Mouse (Mus musculus): ENCODE data around the gene AU040320. TPM values are rescaled to one million over a fixed set of nuclear protein-coding genes. Genes with fewer than 3 reads are reported as not detected.

The AU040320 gene
- total and polyA plus RNA-seq, 3 experiments: 3.0 to 17.0 (median 15.2) TPM

DNA sequence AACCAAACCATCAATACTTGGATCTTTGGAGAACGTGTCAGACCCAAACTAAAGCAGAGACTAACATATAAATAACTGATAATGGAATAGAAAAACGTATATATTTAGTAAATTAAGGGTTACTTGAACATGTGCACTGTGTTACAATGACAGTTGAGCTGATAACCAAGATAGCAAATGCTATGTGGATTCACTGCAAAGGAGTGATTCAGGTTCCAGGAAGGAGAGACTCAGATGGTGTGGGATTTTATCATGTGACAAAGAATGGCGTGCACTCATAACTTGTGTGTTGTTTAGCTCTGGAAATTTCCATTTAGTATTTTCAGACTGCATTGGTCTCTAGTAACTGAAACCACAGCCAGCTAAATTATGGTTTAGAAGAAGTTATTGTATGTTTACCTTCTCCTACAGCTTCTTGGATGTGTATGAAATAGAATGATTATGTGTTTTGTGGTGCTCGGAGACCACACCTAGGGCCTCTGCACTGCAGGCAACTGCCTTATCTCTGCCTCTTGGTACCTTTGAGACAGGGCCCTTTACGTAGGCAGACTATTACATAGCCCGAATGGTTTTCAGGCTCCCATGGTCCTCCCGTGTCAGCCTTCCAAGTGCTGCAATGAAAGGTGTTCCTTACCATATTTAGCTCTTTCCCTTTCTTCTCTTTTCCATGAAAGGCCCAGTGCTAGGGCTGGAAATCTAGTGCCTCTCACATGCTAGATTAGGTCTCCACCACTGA, 53.5 kb downstream of the AU040320 start:
- H3K4me2 ChIP-seq (ENCODE audit: insufficient read depth, low read depth, poor library complexity, severe bottlenecking): no peak overlapping the region
- in situ Hi-C loops (cut with MboI; ENCODE audit: low pct_ligation_motif_present, low pct_unique_long_range_greater_than_20kb, low sequenced_read_pairs): no loop called here
- peaks cover 4 to 8% of the 10 kb centered on the region in 2 experiments for H3K4me1 ChIP-seq (ENCODE audit: control insufficient read depth in 1 of 2, insufficient read depth in 2 of 2)
- peaks cover 2% of the 10 kb centered on the region for H3K9me3 ChIP-seq (replicated peaks; ENCODE audit: low read length)
- DNase-seq (ENCODE audit: extremely low read depth): no peak
- no peak overlapping the region for H3K9ac ChIP-seq (ENCODE audit: insufficient read depth, low read depth)
- H3K27ac ChIP-seq (ENCODE audit: insufficient read depth, low read depth): no peak overlapping the region
- H3K79me2 ChIP-seq (replicated peaks; ENCODE audit: control insufficient read depth, extremely low read depth, insufficient read depth, poor library complexity, severe bottlenecking): no peaks in the 10 kb centered on the region
- no peak overlapping the region for H3K4me3 ChIP-seq (replicated peaks in 1 of 3; ENCODE audit: low read depth in 2 of 3, low read length in 2 of 3, poor library complexity in 1 of 3)
- no peaks in the 10 kb centered on the region for H3K27me3 ChIP-seq (replicated peaks)
- dilution Hi-C loops (cut with MboI; ENCODE audit: extremely low pct_ligation_motif_present, extremely low pct_unique_long_range_greater_than_20kb, low sequenced_read_pairs): no loop called here
- peaks cover 2 to 62% of the 10 kb centered on the region in 2 experiments for H3K36me3 ChIP-seq (replicated peaks in 1 of 2; ENCODE audit: control insufficient read depth in 1 of 2, insufficient read depth in 1 of 2, low read length in 1 of 2)
- no peak for TF ChIP-seq ETS1 (conservative IDR thresholded peaks at IDR 0.05; ENCODE audit: low read depth, low read length)
- no peak for TF ChIP-seq BHLHE40 (IDR thresholded peaks at IDR 0.05; ENCODE audit: low read depth, low read length)
- no peak for TF ChIP-seq RCOR1 (conservative IDR thresholded peaks at IDR 0.05; ENCODE audit: low read depth, low read length)
- TF ChIP-seq TCF12 (IDR thresholded peaks at IDR 0.05; ENCODE audit: low read depth, low read length): no peak
- TF ChIP-seq SMC3 (IDR thresholded peaks at IDR 0.05; ENCODE audit: low read depth, low read length): no peak
- TF ChIP-seq MAZ (IDR thresholded peaks at IDR 0.05; ENCODE audit: low read depth, low read length): no peak
- TF ChIP-seq CHD1 (IDR thresholded peaks at IDR 0.05; ENCODE audit: low read depth, low read length): no peak
- no peak for TF ChIP-seq POLR2AphosphoS2 (IDR thresholded peaks at IDR 0.05; ENCODE audit: low read depth, low read length)
- TF ChIP-seq JUND (conservative IDR thresholded peaks at IDR 0.05; ENCODE audit: low read depth, low read length): no peak
- TF ChIP-seq NRF1 (IDR thresholded peaks at IDR 0.05; ENCODE audit: low read depth, low read length): no peak
- TF ChIP-seq RAD21 (IDR thresholded peaks at IDR 0.05; ENCODE audit: low read depth, low read length): no peak
- TF ChIP-seq ZC3H11A (IDR thresholded peaks at IDR 0.05; ENCODE audit: low read depth, low read length): no peak
- TF ChIP-seq ZNF384 (IDR thresholded peaks at IDR 0.05; ENCODE audit: low read depth, low read length): no peak
- no peak for TF ChIP-seq MAFK (IDR thresholded peaks at IDR 0.05; ENCODE audit: insufficient replicate concordance, low read length)
- no peak for TF ChIP-seq CHD2 (IDR thresholded peaks at IDR 0.05; ENCODE audit: low read length)
- no peak for TF ChIP-seq GABPA (IDR thresholded peaks at IDR 0.05; ENCODE audit: insufficient replicate concordance, low read depth, low read length)
- TF ChIP-seq ELF1 (IDR thresholded peaks at IDR 0.05; ENCODE audit: low read depth, low read length): no peak
- no peak for TF ChIP-seq IRF4 (IDR thresholded peaks at IDR 0.05; ENCODE audit: low read depth, low read length)
- TF ChIP-seq MXI1 (IDR thresholded peaks at IDR 0.05; ENCODE audit: low read depth, low read length): no peak
- no peak for TF ChIP-seq USF2 (conservative IDR thresholded peaks at IDR 0.05; ENCODE audit: low read depth, low read length)

DNA sequence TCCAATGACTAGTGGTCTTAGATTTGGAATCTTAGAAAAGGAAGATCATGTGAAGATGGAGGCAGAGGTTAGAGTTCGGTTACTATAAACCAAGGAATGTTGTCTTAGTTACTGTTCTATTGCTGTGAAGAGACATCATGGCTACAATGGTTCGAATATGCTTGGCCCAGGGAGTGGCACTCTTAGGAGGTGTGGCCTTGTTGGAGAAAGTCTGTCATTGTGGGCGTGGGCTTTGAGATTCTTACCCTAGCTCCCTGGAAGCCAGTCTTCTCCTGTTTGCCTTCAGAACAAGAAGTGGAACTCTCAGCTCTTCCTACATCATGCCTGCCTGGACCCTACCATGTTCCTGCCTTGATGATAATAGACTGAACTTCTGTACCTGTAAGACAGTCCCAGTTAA, 57.2 kb downstream of the AU040320 start:
- TF ChIP-seq ZNF384 (IDR thresholded peaks at IDR 0.05; ENCODE audit: low read depth, low read length): no peak
- TF ChIP-seq HCFC1 (IDR thresholded peaks at IDR 0.05; ENCODE audit: low read depth, low read length): no peak
- TF ChIP-seq CTCF (conservative IDR thresholded peaks at IDR 0.05 in 1 of 2, IDR thresholded peaks at IDR 0.05 in 1 of 2; ENCODE audit: low read depth in 2 of 2, low read length in 2 of 2): no peak
- no peak for TF ChIP-seq PAX5 (IDR thresholded peaks at IDR 0.05; ENCODE audit: low read length)
- TF ChIP-seq POLR2A (IDR thresholded peaks at IDR 0.05; ENCODE audit: low read depth, low read length): no peak
- TF ChIP-seq E2F4 (IDR thresholded peaks at IDR 0.05; ENCODE audit: insufficient replicate concordance, low read depth, low read length): no peak
- no peak for TF ChIP-seq IRF4 (IDR thresholded peaks at IDR 0.05; ENCODE audit: low read depth, low read length)
- TF ChIP-seq MXI1 (IDR thresholded peaks at IDR 0.05; ENCODE audit: low read depth, low read length): no peak
- TF ChIP-seq NELFE (IDR thresholded peaks at IDR 0.05; ENCODE audit: low read depth, low read length): no peak
- TF ChIP-seq ETS1 (conservative IDR thresholded peaks at IDR 0.05; ENCODE audit: low read depth, low read length): no peak
- TF ChIP-seq JUND (conservative IDR thresholded peaks at IDR 0.05; ENCODE audit: low read depth, low read length): no peak
- no peak for TF ChIP-seq TBP (conservative IDR thresholded peaks at IDR 0.05; ENCODE audit: low read depth, low read length)
- no peak for TF ChIP-seq RAD21 (IDR thresholded peaks at IDR 0.05; ENCODE audit: low read depth, low read length)
- TF ChIP-seq CHD1 (IDR thresholded peaks at IDR 0.05; ENCODE audit: low read depth, low read length): no peak
- TF ChIP-seq MYC (IDR thresholded peaks at IDR 0.05; ENCODE audit: low read depth, low read length): no peak
- no peak for TF ChIP-seq UBTF (IDR thresholded peaks at IDR 0.05; ENCODE audit: low read depth, low read length)
- TF ChIP-seq CHD2 (IDR thresholded peaks at IDR 0.05; ENCODE audit: low read length): no peak
- TF ChIP-seq USF1 (IDR thresholded peaks at IDR 0.05; ENCODE audit: low read depth, low read length): no peak
- no peak for TF ChIP-seq ZKSCAN1 (IDR thresholded peaks at IDR 0.05; ENCODE audit: borderline replicate concordance, low read depth, low read length)
- no peak for TF ChIP-seq SMC3 (IDR thresholded peaks at IDR 0.05; ENCODE audit: low read depth, low read length)
- Histone ChIP-seq H3K36me3 (replicated peaks in 1 of 2; ENCODE audit: control insufficient read depth in 1 of 2, insufficient read depth in 1 of 2, low read length in 1 of 2) (peaks cover 17 to 56% of the 10 kb centered on the region in 2 experiments), H3K27ac (ENCODE audit: insufficient read depth, low read depth) (no peak overlapping the region), H3K4me1 (ENCODE audit: control insufficient read depth in 1 of 2, insufficient read depth in 2 of 2) (peaks cover 2 to 33% of the 10 kb centered on the region in 2 experiments; a peak in 3 of 4 replicates), H3K4me3 (replicated peaks in 1 of 3; ENCODE audit: low read depth in 2 of 3, low read length in 2 of 3, poor library complexity in 1 of 3) (no peak overlapping the region), H3K9me3 (replicated peaks; ENCODE audit: low read length) (peaks cover 2% of the 10 kb centered on the region), H3K27me3 (replicated peaks) (no peaks in the 10 kb centered on the region), H3K4me2 (ENCODE audit: insufficient read depth, low read depth, poor library complexity, severe bottlenecking) (no peak overlapping the region), H3K9ac (ENCODE audit: insufficient read depth, low read depth) (no peak overlapping the region), H3K79me2 (replicated peaks; ENCODE audit: control insufficient read depth, extremely low read depth, insufficient read depth, poor library complexity, severe bottlenecking) (no peaks in the 10 kb centered on the region)
- dilution Hi-C loops (cut with MboI; ENCODE audit: extremely low pct_ligation_motif_present, extremely low pct_unique_long_range_greater_than_20kb, low sequenced_read_pairs): no loop called here
- in situ Hi-C loops (cut with MboI; ENCODE audit: low pct_ligation_motif_present, low pct_unique_long_range_greater_than_20kb, low sequenced_read_pairs): no loop called here
- no peak for DNase-seq (ENCODE audit: extremely low read depth)
